Mouse (Mus musculus) embryonic facial prominence, embryonic 15.5 days (tissue): ENCODE results near the gene Map2k4. TPM values are rescaled to one million over a fixed set of nuclear protein-coding genes. Genes with fewer than 3 reads are reported as not detected.
A peak's percentile ranks its signal among the peaks of the same experiment; 100 is the strongest.

Experiments
- ATAC-seq: fragments of 200-750 bp; cut with Nextera tagmentation; 2 replicates; pipeline ENCODE4 v1.8.0; 2017; ENCODE audit warnings: low read depth, moderate TSS enrichment; ENCODE audit not compliant: insufficient number of reproducible peaks, low FRiP score, low TSS enrichment
- H3K27ac ChIP-seq: fragments of 300-500 bp; sonication (generic); replicated peaks from 2 replicates; pipeline ENCODE4 v1.5.1; 2015; ENCODE audit warnings: mild to moderate bottlenecking, inconsistent platforms
- H3K27me3 ChIP-seq: fragments of 300-500 bp; sonication (generic); 2 replicates; pipeline ENCODE4 v1.6.1; 2015; ENCODE audit warnings: inconsistent platforms
- H3K36me3 ChIP-seq: fragments of 300-500 bp; sonication (generic); 2 replicates; pipeline ENCODE4 v1.6.1; 2015; ENCODE audit warnings: mild to moderate bottlenecking, inconsistent platforms
- H3K4me1 ChIP-seq: fragments of 300-500 bp; sonication (generic); 2 replicates; pipeline ENCODE4 v1.6.1; 2015; ENCODE audit warnings: inconsistent platforms
- H3K4me2 ChIP-seq: fragments of 300-500 bp; sonication (generic); replicated peaks from 2 replicates; pipeline ENCODE4 v1.6.1; 2015; ENCODE audit warnings: mild to moderate bottlenecking, inconsistent platforms
- H3K4me3 ChIP-seq: fragments of 300-500 bp; sonication (generic); replicated peaks from 2 replicates; pipeline ENCODE4 v1.5.1; 2015; ENCODE audit warnings: mild to moderate bottlenecking, inconsistent platforms
- H3K9ac ChIP-seq: fragments of 300-500 bp; sonication (generic); 2 replicates; pipeline ENCODE4 v1.6.1; 2015; ENCODE audit warnings: inconsistent platforms
- H3K9me3 ChIP-seq: fragments of 300-500 bp; sonication (generic); replicated peaks from 2 replicates; pipeline ENCODE4 v1.6.1; 2016; ENCODE audit warnings: inconsistent platforms
- WGBS: fragments of 180-500 bp; shearing (Covaris S2); methylation state at CpG from one replicate; pipeline ENCODE4 v1.1.7; 2015; 5-methylcytosine and 5-hydroxymethylcytosine counted together
- microRNA counts: library from miRNA; unstranded; fragments of <30 nt; microRNA quantifications from one replicate; lab custom pipeline; 2016
- microRNA-seq: library from miRNA; unstranded; fragments of <30 nt; microRNA quantifications from one replicate; pipeline ENCODE4, GENCODE M21; 2016; ENCODE audit warnings: borderline number of aligned reads
- polyA plus RNA-seq: library from polyadenylated mRNA; unstranded; fragments of >200 nt; fragmentation: Nextera tagmentation; extraction: Ambion mirVana; gene quantifications from 2 replicates; pipeline ENCODE4 v1.2.1, GENCODE M21; 2015

The Map2k4 gene
- polyA plus RNA-seq, 1 experiment from 2014 or later, result 61.8 TPM

DNA sequence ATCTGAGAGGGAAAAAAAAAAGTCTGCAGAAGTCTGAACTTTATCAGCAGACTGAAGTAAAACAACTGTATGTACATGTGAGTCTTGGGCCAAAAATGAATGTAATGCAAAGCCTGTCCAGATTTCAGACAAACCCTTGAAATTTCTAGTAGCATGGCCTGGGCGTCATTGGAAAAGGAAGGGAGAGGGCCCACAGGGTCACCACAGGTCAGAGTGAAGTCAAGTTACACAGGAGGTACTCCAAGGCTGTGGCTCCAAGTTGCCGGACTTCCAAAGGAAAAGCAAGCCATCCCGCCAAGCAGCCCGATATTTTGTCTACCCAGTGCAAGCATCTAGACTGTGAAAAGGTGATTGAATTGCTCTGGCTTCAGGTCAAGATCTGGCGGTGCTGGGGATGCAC is 141.8 kb downstream of the Map2k4 start:
- H3K27me3 ChIP-seq, result no peaks in the 10 kb centered on the region
- no peaks in the 10 kb centered on the region for H3K36me3 ChIP-seq
- WGBS, result 77% methylated on average over 5 of the region's 5 CpGs
- H3K27ac ChIP-seq, result no peak overlapping the region
- no peak overlapping the region for H3K4me2 ChIP-seq
- ATAC-seq, result no peak
- no peaks in the 10 kb centered on the region for H3K4me1 ChIP-seq
- no peaks in the 10 kb centered on the region for H3K9me3 ChIP-seq
- H3K9ac ChIP-seq, result no peak overlapping the region
- H3K4me3 ChIP-seq, result no peak overlapping the region

DNA sequence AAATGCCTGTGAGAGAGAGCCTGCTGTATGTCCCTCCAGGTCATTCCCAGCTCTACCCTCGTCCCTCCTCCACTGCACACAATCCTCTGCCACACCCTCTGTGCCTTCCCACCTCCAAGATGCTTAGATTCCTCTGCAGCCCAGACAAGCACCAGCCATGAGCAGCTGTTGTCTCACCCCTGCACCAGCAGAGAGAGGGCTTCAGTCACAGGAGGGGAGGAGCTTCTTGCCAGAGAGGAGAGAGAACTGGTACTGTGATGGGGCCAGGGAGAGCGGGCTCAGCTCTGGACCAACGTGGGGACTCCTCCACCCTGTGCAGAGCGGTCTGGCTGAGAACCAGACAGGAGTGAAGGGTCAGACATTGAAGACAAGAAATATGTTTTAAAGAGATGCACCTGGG is 143.6 kb downstream of the Map2k4 start:
- Histone ChIP-seq H3K36me3 (no peaks in the 10 kb centered on the region), H3K9ac (no peak overlapping the region), H3K4me1 (no peaks in the 10 kb centered on the region), H3K27ac (no peak overlapping the region), H3K9me3 (no peaks in the 10 kb centered on the region), H3K4me2 (no peak overlapping the region), H3K27me3 (no peaks in the 10 kb centered on the region), H3K4me3 (no peak overlapping the region)
- 52% methylated on average over 4 of the region's 4 CpGs for WGBS
- no peak for ATAC-seq

DNA sequence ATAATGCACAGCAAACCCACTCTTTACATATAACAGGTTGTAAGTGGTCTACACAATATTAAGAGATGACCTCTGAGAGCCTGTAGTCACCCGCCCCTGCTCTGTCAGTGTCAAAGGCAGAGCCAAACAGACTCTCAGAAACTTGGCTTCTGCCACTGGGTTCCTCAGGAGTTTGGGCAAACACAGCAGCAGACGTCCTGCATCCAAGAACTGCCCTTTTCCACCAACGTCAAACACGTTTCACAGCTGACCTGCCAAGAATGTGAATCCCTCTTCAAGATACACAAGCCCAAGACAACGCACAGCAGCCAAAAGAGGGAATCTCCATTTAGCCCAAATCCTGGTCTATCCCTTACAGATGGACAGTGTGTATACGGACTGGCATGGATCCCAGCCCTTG is 147.8 kb downstream of the Map2k4 start:
- Histone ChIP-seq H3K27ac (no peak overlapping the region), H3K4me3 (no peak overlapping the region), H3K4me1 (no peaks in the 10 kb centered on the region), H3K36me3 (no peaks in the 10 kb centered on the region), H3K9ac (no peak overlapping the region), H3K27me3 (no peaks in the 10 kb centered on the region), H3K4me2 (no peak overlapping the region), H3K9me3 (no peaks in the 10 kb centered on the region)
- WGBS, result 77% methylated on average over 6 of the region's 6 CpGs
- no peak for ATAC-seq

MicroRNAs encoded within 50 kb of the gene (microRNA counts, 519-probe panel; counts per million panel counts)
- not detected for microRNA mmu-miR-744 (lab: Ali Mortazavi, UCI)

Small RNA genes lying within 50 kb of the gene (microRNA-seq; reads per million reads assigned to microRNA genes)
- gene Mir744, result 5,973 reads per million, percentile 92 among the genes with 10 or more reads in this experiment

Other genes starting within 250 kb of the Map2k4 start
- gene Zkscan6, start 18.9 kb upstream of the Map2k4 start, polyA plus RNA-seq, result 14.1 and 14.8 TPM in 2 replicates